8 mouse cellular contexts compared by ENCODE assay signal in the genomic region with DNA sequence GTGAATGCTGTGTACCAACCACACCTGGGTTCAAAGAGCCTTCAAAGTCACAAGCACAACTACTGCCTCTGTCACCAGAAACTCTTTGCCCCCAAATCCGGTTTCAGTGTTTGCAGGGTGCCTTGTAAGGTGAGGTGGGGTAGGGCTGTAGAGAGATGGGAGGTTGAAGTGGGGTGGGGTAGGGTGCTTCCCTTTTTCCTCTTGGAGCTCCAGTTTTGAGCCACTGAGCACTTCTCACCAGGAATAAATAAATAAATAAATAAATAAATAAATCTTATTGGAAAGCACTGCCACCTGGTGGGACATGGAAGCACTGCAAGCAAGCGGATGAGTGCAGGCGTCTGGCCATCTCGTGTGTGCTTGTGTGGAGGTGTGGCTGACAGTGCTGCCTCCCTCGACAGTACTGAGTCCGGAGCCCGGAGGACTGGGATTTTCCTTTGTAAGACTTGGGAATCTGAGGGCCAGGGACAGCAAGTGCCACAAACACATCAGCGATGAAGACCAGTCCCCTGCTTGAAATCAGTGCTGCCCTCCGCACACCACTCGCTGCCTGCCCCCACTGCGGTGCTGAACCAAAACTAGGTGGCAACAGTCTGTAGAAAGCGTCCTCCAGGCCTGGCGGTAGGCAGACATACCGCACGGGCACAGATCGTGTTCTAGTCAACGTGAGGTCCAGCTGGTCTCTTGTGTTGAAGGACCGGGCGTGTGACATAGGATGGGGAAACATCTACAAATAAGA. TPM values are rescaled to one million over a fixed set of nuclear protein-coding genes. Genes with fewer than 3 reads are reported as not detected.
A peak's percentile ranks its signal among the peaks of the same experiment; 100 is the strongest.
DNase-seq lines count a peak whose midpoint lies in the region; ATAC-seq and TF ChIP-seq lines count a peak whose summit lies in the region.

No protein-coding gene starts in this region.

- 61% methylated on average over 19 of the region's 19 CpGs for WGBS in intestine, embryonic 14.5 days

- no peak overlapping the region for H3K4me2 ChIP-seq in intestine, embryonic 14.5 days (ENCODE audit: low read length)

- H3K36me3 ChIP-seq in testis, adult 2 months (ENCODE audit: control insufficient read depth, insufficient read depth, low read length): no peaks in the 10 kb centered on the region; the same call in 1 of the 2 replicates
- peaks cover 14% of the 10 kb centered on the region for H3K36me3 ChIP-seq in intestine, embryonic 14.5 days (ENCODE audit: control insufficient read depth, insufficient read depth, low read length)

- no peak for TF ChIP-seq POLR2A in testis, adult 2 months (IDR thresholded peaks at IDR 0.05; ENCODE audit: control insufficient read depth, low read depth, low read length)

- no peak overlapping the region for H3K4me3 ChIP-seq in testis, adult 2 months (ENCODE audit: control insufficient read depth, low read depth, low read length)
- H3K4me3 ChIP-seq in intestine, embryonic 14.5 days (ENCODE audit: low read depth, low read length): no peak overlapping the region

- ATAC-seq in common myeloid progenitor, adult 5-6 weeks (replicated peaks; ENCODE audit: low read depth, poor library complexity, severe bottlenecking): peak; percentile 70
- peak; percentile 81 for ATAC-seq in intestine, embryonic 14.5 days (replicated peaks; ENCODE audit: low FRiP score, low TSS enrichment, low read depth)
- peak; percentile 77 for ATAC-seq in megakaryocyte-erythroid progenitor cell, adult 5-6 weeks (replicated peaks; ENCODE audit: low FRiP score, low TSS enrichment, poor library complexity, severe bottlenecking)

- no peak overlapping the region for H3K9ac ChIP-seq in intestine, embryonic 14.5 days (ENCODE audit: low read length)

- TF ChIP-seq CTCF in testis, adult 2 months (IDR thresholded peaks at IDR 0.05; ENCODE audit: control insufficient read depth, insufficient read depth, insufficient replicate concordance, low read depth, low read length): peak; percentile 52; the same call in 1 of the 2 replicates

- H3K27me3 ChIP-seq in testis, adult 2 months (ENCODE audit: control insufficient read depth, insufficient read depth, low read length): no peaks in the 10 kb centered on the region
- H3K27me3 ChIP-seq in intestine, embryonic 14.5 days (replicated peaks; ENCODE audit: control insufficient read depth, insufficient read depth, low read length): no peaks in the 10 kb centered on the region

- no peak overlapping the region for H3K27ac ChIP-seq in testis, adult 2 months (ENCODE audit: control insufficient read depth, insufficient read depth, low read depth, low read length)
- H3K27ac ChIP-seq in intestine, embryonic 14.5 days (ENCODE audit: low read depth): no peak overlapping the region

- DNase-seq in testis, postnatal 14 days (ENCODE audit: low spot score): no peak
- DNase-seq in gastrocnemius, postnatal 10 days: peak; percentile 77
- peak; percentile 91 for DNase-seq in intestine, embryonic 14.5 days (ENCODE audit: low spot score)
- peak; percentile 16 to 71 for DNase-seq in left cerebral cortex, adult 9 months (ENCODE audit: low spot score in 2 of 2)
- DNase-seq in right cerebral cortex, postnatal 36 days (ENCODE audit: low spot score in 2 of 2): peak; percentile 50 to 58

- no peaks in the 10 kb centered on the region; the same call in 1 of the 2 replicates for H3K4me1 ChIP-seq in testis, adult 2 months (ENCODE audit: control insufficient read depth, insufficient read depth, low read length)
- no peaks in the 10 kb centered on the region for H3K4me1 ChIP-seq in intestine, embryonic 14.5 days (replicated peaks; ENCODE audit: control insufficient read depth, insufficient read depth, low read length)

- no peaks in the 10 kb centered on the region for H3K9me3 ChIP-seq in intestine, embryonic 14.5 days (ENCODE audit: control insufficient read depth, low read length)

RNA-seq across cellular contexts. Expression of gene Zcchc2, which starts 46.8 kb away (rescaled TPM):
- polyA plus RNA-seq in testis, adult 2 months (2012; rRNA removed): 55.9 and 60.3 TPM in 2 replicates
- total RNA-seq in common myeloid progenitor, adult 5-6 weeks (2017): 19.6 and 22.2 TPM in 2 replicates
- 1 to 10 TPM; 6.6 to 8.4 TPM for total RNA-seq in gastrocnemius, postnatal 10 days (2021)
- polyA plus RNA-seq in intestine, embryonic 14.5 days (2014; fragmentation: Nextera tagmentation; extraction: Ambion mirVana): 3.5 and 4.0 TPM in 2 replicates
- total RNA-seq in megakaryocyte-erythroid progenitor cell, adult 5-6 weeks (2014; fragmentation: Nextera tagmentation): 16.8 and 18.3 TPM in 2 replicates
- total RNA-seq in megakaryocyte-erythroid progenitor cell, adult 5-6 weeks (2017): 14.2 and 15.4 TPM in 2 replicates
